Mouse (Mus musculus) brain, embryonic 14.5 days (tissue): ENCODE results near the gene Myo16.

Source experiments
- CTCF ChIP-seq: fragments of 200-500 bp; IDR thresholded peaks from 2 replicates; pipeline ENCODE4 v1.5.1; 2012; ENCODE audit warnings: inconsistent platforms, mild to moderate bottlenecking, moderate library complexity, borderline replicate concordance; ENCODE audit not compliant: insufficient read depth, insufficient read length; ENCODE audit errors: extremely low read depth
- POLR2A ChIP-seq: fragments of 200-500 bp; IDR thresholded peaks from 2 replicates; pipeline ENCODE4 v1.6.1; 2012; ENCODE audit warnings: mild to moderate bottlenecking, inconsistent platforms, borderline replicate concordance; ENCODE audit not compliant: poor library complexity, insufficient read depth, insufficient read length, severe bottlenecking; ENCODE audit errors: extremely low read depth

- no peak for TF ChIP-seq CTCF
- TF ChIP-seq POLR2A, result no peak
Measured at GRCm38 (mm10) chr8:10632603-10633002, 478.9 kb downstream of the Myo16 start.
